Mouse (Mus musculus): ENCODE data around the gene Map2k3.
"Not testable (repeated sequence)": the region's sequence is repeated elsewhere in the genome, so short reads cannot be mapped to it uniquely, and the experiment has no call there.

Gene Map2k3

DNA sequence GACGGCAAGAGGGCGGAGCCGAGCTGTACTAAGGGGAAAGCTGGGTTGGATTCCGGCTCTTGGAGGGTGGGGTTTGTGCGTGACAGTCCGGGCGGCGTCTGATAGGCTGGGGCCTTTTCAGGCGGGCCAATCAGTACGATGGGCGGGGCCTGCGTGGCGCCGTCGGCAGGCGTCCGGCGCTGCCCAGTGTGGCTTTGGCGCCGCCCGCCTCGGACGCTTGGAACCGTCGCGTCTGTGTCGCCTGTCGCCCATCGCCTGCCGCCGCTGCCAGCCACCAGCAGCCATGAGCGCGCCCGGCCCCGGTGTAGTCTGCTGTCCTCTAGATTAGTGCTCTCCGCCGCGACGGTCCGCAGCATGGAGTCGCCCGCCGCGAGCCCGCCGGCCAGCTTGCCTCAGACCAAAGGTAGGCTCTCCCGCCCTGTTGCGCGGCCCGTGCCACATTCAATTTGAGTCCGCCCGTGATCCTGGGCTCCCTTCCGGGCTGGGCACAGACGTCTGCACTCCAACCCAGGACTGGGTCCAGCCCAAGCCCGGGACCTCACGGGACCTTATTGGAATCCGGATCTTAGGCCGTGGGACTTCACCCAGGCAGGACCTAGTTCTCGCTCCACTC is at the start of gene Map2k3:
Gene Map2k3, plus strand, starts transcription at position 165 of the 613 bp plus-strand sequence.
- peak; percentile 90 to 94 for DNase-seq (ENCODE audit: low spot score in 2 of 2)

DNA sequence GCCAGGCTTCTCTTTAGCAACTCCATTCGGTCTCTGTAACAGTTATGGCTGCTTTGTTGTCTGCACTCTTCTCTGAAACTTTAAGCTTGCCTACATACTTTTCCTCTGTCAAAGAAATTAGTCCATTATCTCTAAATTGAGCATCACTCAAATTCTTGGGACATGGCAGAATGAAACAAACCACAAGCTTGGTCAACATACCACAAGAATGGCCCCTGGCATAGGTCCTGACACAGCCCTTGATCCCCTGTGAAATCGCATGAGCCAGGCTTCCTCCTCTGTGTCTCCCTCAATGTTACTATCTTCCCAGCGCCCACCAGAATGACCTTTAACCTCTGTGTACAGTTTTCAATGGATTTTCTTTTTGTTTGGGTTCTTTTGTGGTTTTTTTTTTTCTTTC is 49.4 kb upstream of the Map2k3 start:
- no peak for DNase-seq (ENCODE audit: low spot score in 2 of 2)

GRCm38 (mm10) chr11:60886986-60887385 is 44.8 kb upstream of the Map2k3 start:
- DNase-seq (ENCODE audit: low spot score in 2 of 2): not testable (repeated sequence)

DNA sequence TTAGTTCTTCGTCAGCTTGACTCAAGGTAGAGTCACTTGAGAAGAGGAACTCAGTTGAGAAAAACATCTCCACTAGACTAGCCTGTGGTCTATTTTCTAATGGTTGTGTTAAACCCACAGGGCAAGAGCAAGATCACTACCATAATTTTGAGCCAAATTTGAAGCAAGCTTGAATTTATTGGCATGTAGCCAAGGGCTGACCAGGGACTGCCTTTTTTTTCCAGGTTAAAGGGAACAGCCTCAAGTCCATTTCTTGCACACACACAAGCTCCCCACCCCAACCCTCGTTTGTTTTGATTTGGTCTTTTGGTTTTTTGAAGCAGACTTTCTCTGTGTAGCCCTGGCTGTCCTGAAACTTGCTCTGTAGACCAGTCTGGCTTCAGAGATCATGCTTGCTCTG is 42.0 kb upstream of the Map2k3 start:
- no peak for DNase-seq (ENCODE audit: low spot score in 2 of 2)

- DNase-seq (ENCODE audit: low spot score in 2 of 2): no peak
These were observed 41.5 kb upstream of the Map2k3 start for GRCm38 (mm10) chr11:60890286-60890685.

GRCm38 (mm10) chr11:60890744-60891143 is 41.1 kb upstream of the Map2k3 start:
- no peak for DNase-seq (ENCODE audit: low spot score in 2 of 2)

DNA sequence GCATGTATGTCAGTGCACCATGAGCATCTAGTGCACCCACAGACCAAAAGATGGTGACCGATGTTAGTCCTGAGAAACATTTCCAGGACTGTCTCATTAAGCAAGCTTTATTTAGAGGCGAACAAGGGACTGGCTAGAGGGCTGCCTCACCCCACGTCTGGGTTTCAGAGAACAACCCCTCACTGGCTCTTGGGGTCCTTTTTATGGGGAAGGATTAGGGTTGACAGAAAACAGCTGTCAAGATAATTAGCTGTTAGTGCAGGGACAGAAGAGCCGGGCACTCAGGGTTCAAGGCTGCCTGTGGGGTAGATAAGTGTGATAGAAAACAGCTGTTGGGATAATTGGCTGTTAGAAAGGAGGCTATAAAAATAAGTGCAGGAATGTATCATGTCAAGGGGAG is 35.9 kb upstream of the Map2k3 start:
- no peak for DNase-seq (ENCODE audit: low spot score in 2 of 2)

DNA sequence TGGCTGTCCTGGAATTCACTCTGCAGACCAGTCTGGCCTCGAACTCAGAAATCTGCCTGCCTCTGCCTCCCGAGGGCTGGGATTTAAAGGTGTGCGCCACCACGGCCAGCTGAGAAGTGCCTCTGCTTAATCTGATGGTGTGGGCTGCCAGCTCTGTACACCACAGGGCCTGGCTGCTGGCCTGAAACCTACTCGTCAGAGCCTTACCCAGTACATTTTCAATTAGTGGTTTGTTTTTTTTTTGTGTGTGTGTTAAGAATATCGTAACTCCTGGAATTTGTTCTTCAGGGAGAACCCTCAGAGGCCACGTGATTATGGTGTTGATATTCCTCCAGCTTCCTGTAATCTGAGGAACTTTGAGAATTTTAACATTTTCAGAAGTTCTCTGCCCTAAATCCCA is 29.8 kb upstream of the Map2k3 start:
- no peak for DNase-seq (ENCODE audit: low spot score in 2 of 2)

DNA sequence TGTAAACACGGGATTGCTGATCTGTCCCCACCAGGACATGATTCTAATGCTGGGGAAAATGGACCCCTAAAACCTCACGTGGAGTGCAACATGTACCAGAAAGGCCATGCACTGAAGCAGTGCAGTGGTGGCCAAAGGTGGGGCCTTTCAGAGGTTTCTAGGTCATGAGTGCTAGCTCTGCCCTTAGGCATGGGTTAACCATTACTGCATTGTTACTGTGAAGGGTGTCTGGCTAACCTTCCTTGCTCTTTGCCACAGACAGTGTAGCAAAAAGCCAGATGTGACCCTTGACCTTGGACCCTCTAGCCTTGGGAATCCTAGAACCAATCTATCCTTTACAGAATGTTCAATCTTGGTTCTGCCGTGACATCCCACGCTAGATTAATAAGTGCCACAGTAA is 29.3 kb upstream of the Map2k3 start:
- DNase-seq (ENCODE audit: low spot score in 2 of 2): no peak

DNA sequence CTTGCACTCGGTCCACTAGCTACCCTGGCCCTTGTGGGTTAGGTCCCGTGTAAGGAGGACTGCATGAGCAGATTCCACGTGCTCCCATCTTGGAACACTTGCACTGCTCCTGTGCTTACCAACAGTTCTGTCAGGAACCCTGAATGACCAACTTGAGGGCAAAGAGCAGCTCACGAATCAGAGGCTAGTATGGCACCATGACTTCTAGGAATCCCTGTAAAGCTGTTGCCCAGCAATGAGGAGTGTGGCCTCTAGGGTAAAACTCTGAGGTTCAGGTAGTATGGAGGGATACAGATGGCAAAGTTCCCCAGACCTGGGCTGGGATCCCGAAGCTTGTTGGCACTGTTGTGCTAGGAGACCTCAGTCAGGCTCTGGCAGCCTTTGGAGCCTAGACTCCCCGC is 28.2 kb upstream of the Map2k3 start:
- DNase-seq (ENCODE audit: low spot score in 2 of 2): no peak

DNA sequence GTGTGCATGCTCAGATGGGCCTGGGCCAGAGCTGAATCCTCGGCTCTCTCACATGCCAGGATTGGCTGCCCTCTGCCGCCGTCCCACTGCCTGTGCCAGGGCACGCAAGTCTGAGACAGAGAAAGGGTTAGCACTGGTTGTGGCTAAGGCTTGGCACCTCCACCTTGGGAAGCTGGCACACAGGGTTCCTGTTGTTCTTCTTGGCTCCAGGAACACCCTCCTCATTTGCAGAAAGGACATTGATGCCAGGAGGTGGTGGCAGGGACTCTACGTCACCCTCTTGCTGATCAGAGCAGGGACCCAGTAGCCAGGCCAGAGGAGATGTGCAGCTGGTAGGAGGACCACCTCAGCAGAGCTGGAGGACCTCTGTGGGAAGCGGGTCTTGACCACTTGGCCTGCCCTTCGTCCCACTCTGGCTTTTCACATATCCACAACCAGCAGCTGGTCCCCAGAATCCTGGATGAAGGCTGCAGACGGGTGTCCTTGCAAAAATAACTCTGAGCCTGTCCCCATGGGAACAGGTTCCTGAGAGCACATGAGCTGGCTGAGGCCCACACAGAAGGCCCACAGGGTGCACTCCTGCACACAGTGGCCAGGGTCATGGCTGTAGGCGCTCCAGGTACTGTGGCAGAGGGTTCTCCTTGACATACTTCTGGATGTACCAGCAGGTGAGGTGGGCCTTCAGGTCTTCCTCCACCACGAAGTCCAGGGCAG is 26.3 kb upstream of the Map2k3 start:
- no peak for DNase-seq (ENCODE audit: low spot score in 2 of 2)

GRCm38 (mm10) chr11:60906449-60906848 is 25.4 kb upstream of the Map2k3 start:
- DNase-seq (ENCODE audit: low spot score in 2 of 2): no peak

GRCm38 (mm10) chr11:60908073-60908472 is 23.8 kb upstream of the Map2k3 start:
- no peak for DNase-seq (ENCODE audit: low spot score in 2 of 2)

- no peak for DNase-seq (ENCODE audit: low spot score in 2 of 2)
These were observed 22.2 kb upstream of the Map2k3 start for GRCm38 (mm10) chr11:60909626-60910025.

GRCm38 (mm10) chr11:60912525-60912973 is 19.3 kb upstream of the Map2k3 start:
- DNase-seq (ENCODE audit: low spot score in 2 of 2): no peak

GRCm38 (mm10) chr11:60913301-60914196 is 18.3 kb upstream of the Map2k3 start:
- peak; percentile 79 to 89 for DNase-seq (ENCODE audit: low spot score in 2 of 2)

DNA sequence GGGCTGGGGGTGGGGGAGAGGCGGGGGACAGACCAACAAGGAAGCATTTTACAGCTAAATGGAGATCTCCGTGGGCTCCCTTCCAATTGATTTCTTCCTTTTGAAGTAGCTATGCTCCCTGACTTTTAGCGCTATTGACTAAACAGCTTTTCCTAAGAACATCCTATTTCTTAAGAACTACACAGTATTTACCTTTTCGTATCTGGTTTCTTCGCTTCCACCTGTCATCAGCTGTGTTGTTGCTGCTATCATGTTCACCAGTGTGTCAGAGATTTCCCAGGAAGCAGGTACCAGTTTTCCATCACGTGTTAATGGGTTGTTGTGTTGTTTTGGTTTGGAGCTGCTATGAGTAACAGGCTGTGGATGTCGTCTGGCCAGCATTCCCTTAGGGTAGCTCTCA is 17.3 kb upstream of the Map2k3 start, which contains the start of gene Natd1:
Gene Natd1, minus strand, starts transcription at position 260 of the 400 bp plus-strand sequence.
- DNase-seq (ENCODE audit: low spot score in 2 of 2): no peak

GRCm38 (mm10) chr11:60915201-60915600 is 16.6 kb upstream of the Map2k3 start:
- no peak for DNase-seq (ENCODE audit: low spot score in 2 of 2)

GRCm38 (mm10) chr11:60920021-60920420 is 11.8 kb upstream of the Map2k3 start:
- DNase-seq (ENCODE audit: low spot score in 2 of 2): no peak

DNA sequence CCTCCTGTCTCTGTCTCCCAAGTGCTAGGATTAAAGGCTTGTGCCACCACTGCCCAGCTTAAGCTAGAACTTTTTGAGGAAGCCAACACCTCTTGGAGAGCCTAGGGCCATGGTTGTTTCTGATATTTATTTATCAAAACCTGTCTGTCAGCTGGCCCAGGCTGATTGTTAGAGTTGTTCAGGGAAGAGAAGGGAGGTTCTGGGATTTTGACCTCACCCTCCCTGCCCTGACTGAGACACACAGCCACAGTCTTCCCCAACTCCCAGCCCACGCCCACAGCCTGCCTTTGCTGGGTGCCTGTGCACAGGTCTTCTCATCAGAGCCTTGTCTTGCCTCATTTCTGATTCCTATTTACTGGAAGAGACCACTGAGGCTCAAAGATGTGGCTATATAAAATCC is 9.6 kb upstream of the Map2k3 start:
- DNase-seq (ENCODE audit: low spot score in 2 of 2): no peak

- no peak for DNase-seq (ENCODE audit: low spot score in 2 of 2)
These were observed 8.9 kb upstream of the Map2k3 start for GRCm38 (mm10) chr11:60922964-60923363.

DNA sequence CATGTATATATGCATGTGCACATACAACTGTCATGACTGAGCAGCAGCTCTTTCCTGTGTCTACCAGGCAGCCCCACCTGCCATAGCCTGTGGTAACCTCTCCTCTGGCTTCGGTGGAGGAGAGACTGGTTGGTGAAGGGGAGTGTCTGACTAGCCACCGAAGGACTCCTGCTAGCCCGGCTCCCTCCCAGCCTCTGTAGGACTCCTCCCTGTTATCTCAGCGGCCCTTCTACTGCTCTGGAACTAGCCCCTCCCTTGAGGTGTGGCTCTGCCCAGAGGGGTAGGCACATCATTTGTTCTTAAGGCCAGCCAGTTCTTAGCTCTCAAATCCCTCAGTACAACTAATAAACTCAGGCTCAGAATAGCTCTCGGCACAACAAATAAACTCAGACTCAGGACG is 7.3 kb upstream of the Map2k3 start:
- no peak for DNase-seq (ENCODE audit: low spot score in 2 of 2)
